Mouse (Mus musculus) C2C12 (cell line): ENCODE measurements around the gene Spi1.

Source experiments
- CTCF ChIP-seq: IDR thresholded peaks from one replicate; pipeline ENCODE4 v1.5.1; 2011; ENCODE audit not compliant: control insufficient read depth, insufficient read depth, insufficient read length
- FOSL1 ChIP-seq: IDR thresholded peaks from one replicate; pipeline ENCODE4 v1.8.0; 2011; ENCODE audit warnings: mild to moderate bottlenecking, low read length; ENCODE audit not compliant: poor library complexity, insufficient read depth, severe bottlenecking
- MYOD1 ChIP-seq: IDR thresholded peaks from one replicate; pipeline ENCODE4 v1.6.1; 2011; ENCODE audit warnings: low read depth; ENCODE audit not compliant: control insufficient read depth, insufficient read length
- MYOG ChIP-seq: IDR thresholded peaks from one replicate; pipeline ENCODE4 v1.6.1; 2011; ENCODE audit not compliant: control insufficient read depth, insufficient read length; ENCODE audit errors: extremely low read depth
- USF1 ChIP-seq: IDR thresholded peaks from one replicate; pipeline ENCODE4 v1.6.1; 2011; ENCODE audit warnings: low read depth, mild to moderate bottlenecking, control low read depth, moderate library complexity

DNA sequence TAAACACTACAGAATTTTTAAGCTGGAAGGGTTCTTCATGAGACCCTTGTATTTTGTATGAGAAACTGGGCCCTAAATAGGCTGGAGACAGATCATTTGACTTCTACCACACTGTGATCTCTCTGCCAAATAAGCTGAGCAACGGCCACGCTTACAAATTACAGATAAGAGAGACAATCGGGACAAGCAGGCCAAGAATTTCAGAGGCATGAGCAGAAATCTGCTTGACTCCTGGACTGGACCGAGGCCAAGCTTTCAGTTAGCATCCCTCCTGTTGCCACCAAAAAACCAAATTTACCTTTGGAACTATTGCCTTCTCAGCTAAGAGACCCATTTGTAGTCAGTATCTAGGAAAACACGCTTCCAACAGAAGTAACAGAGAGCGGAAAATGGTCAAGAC is 78.4 kb downstream of the Spi1 start:
- TF ChIP-seq CTCF (no peak), FOSL1 (no peak), USF1 (no peak), MYOD1 (no peak), MYOG (no peak)
